Mouse (Mus musculus) CH12.LX (cell line): ENCODE results near the gene Apopt1. TPM values are rescaled to one million over a fixed set of nuclear protein-coding genes. Genes with fewer than 3 reads are reported as not detected.
A peak's percentile ranks its signal among the peaks of the same experiment; 100 is the strongest.

Experiments
- DNase-seq: peaks from one replicate; pipeline ENCODE4 v3.0.0-alpha.2; 2013; ENCODE audit errors: extremely low read depth
- H3K27ac ChIP-seq: 2 replicates; pipeline ENCODE4 v1.5.1; 2012; ENCODE audit warnings: low read depth, mild to moderate bottlenecking, control low read depth, moderate library complexity; ENCODE audit not compliant: insufficient read depth
- H3K27me3 ChIP-seq: replicated peaks from 2 replicates; pipeline ENCODE3; 2012; ENCODE audit warnings: inconsistent platforms
- H3K36me3 ChIP-seq, 2 experiments: replicated peaks in 1 of 2; 2 replicates each; pipeline versions ENCODE3 to v1.6.1; 2012; ENCODE audit warnings: inconsistent platforms in 1 of 2, low read length in 1 of 2, mild to moderate bottlenecking in 1 of 2, mixed read lengths in 1 of 2, moderate library complexity in 1 of 2; ENCODE audit not compliant: control insufficient read depth in 1 of 2, insufficient read depth in 1 of 2
- H3K4me1 ChIP-seq, 2 experiments: 2 replicates each; pipeline ENCODE4 v1.6.1; 2012; ENCODE audit warnings: inconsistent platforms in 1 of 2, moderate library complexity in 1 of 2; ENCODE audit not compliant: insufficient read depth in 2 of 2, control insufficient read depth in 1 of 2
- H3K4me2 ChIP-seq: 2 replicates; pipeline ENCODE4 v1.6.1; 2012; ENCODE audit warnings: low read depth, mild to moderate bottlenecking, control low read depth; ENCODE audit not compliant: poor library complexity, insufficient read depth, severe bottlenecking
- H3K4me3 ChIP-seq, 3 experiments: fragments of 150-350 bp in 1 of 3; sonication (generic) in 1 of 3; replicated peaks in 1 of 3; 2 replicates each; pipeline versions ENCODE3 to v1.5.1; 2011 to 2012; ENCODE audit warnings: low read depth in 2 of 3, low read length in 2 of 3, mild to moderate bottlenecking in 2 of 3, moderate library complexity in 2 of 3, control low read depth in 1 of 3, improper control_type of control experiment in 1 of 3, inconsistent platforms in 1 of 3, mixed read lengths in 1 of 3; ENCODE audit not compliant: poor library complexity in 1 of 3
- H3K79me2 ChIP-seq: replicated peaks from 2 replicates; pipeline ENCODE4 v1.6.1; 2012; ENCODE audit warnings: mild to moderate bottlenecking, moderate library complexity; ENCODE audit not compliant: control insufficient read depth, poor library complexity, insufficient read depth, severe bottlenecking; ENCODE audit errors: extremely low read depth
- H3K9ac ChIP-seq: 2 replicates; pipeline ENCODE4 v1.6.1; 2012; ENCODE audit warnings: low read depth, mild to moderate bottlenecking, control low read depth, moderate library complexity; ENCODE audit not compliant: insufficient read depth
- H3K9me3 ChIP-seq: replicated peaks from 2 replicates; pipeline ENCODE3; 2012; ENCODE audit warnings: low read length, inconsistent platforms, mixed read lengths
- BHLHE40 ChIP-seq: IDR thresholded peaks from 2 replicates; pipeline ENCODE4 v1.6.1; 2011; ENCODE audit warnings: mild to moderate bottlenecking, low read depth, low read length, improper control_type of control experiment
- CHD1 ChIP-seq: IDR thresholded peaks from 2 replicates; pipeline ENCODE4 v1.6.1; 2012; ENCODE audit warnings: low read depth, low read length, improper control_type of control experiment, inconsistent platforms
- CHD2 ChIP-seq: IDR thresholded peaks from 2 replicates; pipeline ENCODE4 v1.6.1; 2011; ENCODE audit warnings: low read length, improper control_type of control experiment
- CTCF ChIP-seq, 2 experiments: IDR thresholded peaks in 1 of 2; conservative IDR thresholded peaks in 1 of 2; 2 replicates each; pipeline ENCODE4 v1.5.1; 2011 to 2012; ENCODE audit warnings: low read depth in 2 of 2, low read length in 2 of 2, improper control_type of control experiment in 1 of 2, inconsistent platforms in 1 of 2, mild to moderate bottlenecking in 1 of 2, moderate library complexity in 1 of 2
- E2F4 ChIP-seq: IDR thresholded peaks from 2 replicates; pipeline ENCODE4 v1.6.1; 2011; ENCODE audit warnings: low read depth, low read length, improper control_type of control experiment; ENCODE audit not compliant: insufficient replicate concordance
- ELF1 ChIP-seq: IDR thresholded peaks from 2 replicates; pipeline ENCODE4 v1.6.1; 2014; ENCODE audit warnings: low read depth, mild to moderate bottlenecking, inconsistent platforms, low read length, improper control_type of control experiment
- EP300 ChIP-seq: IDR thresholded peaks from 2 replicates; pipeline ENCODE4 v1.6.1; 2011; ENCODE audit warnings: low read length, improper control_type of control experiment
- ETS1 ChIP-seq: conservative IDR thresholded peaks from 2 replicates; pipeline ENCODE4 v1.6.1; 2012; ENCODE audit warnings: low read depth, mild to moderate bottlenecking, inconsistent platforms, low read length, improper control_type of control experiment, moderate library complexity
- GABPA ChIP-seq: IDR thresholded peaks from 2 replicates; pipeline ENCODE4 v1.6.1; 2012; ENCODE audit warnings: low read depth, low read length, improper control_type of control experiment, inconsistent platforms; ENCODE audit not compliant: insufficient replicate concordance
- HCFC1 ChIP-seq: IDR thresholded peaks from 2 replicates; pipeline ENCODE4 v1.6.1; 2012; ENCODE audit warnings: low read depth, mild to moderate bottlenecking, inconsistent platforms, low read length, improper control_type of control experiment
- IRF4 ChIP-seq: IDR thresholded peaks from 2 replicates; pipeline ENCODE4 v1.6.1; 2014; ENCODE audit warnings: low read depth, mild to moderate bottlenecking, inconsistent platforms, low read length, improper control_type of control experiment
- JUN ChIP-seq: IDR thresholded peaks from 2 replicates; pipeline ENCODE4 v1.6.1; 2011; ENCODE audit warnings: low read depth, mild to moderate bottlenecking, low read length, improper control_type of control experiment, moderate library complexity; ENCODE audit not compliant: insufficient read depth
- JUND ChIP-seq: conservative IDR thresholded peaks from 2 replicates; pipeline ENCODE4 v1.6.1; 2011; ENCODE audit warnings: low read depth, low read length, improper control_type of control experiment
- KAT2A ChIP-seq: IDR thresholded peaks from 2 replicates; pipeline ENCODE4 v1.6.1; 2012; ENCODE audit warnings: low read length, improper control_type of control experiment, inconsistent platforms; ENCODE audit not compliant: insufficient replicate concordance
- MAFK ChIP-seq: IDR thresholded peaks from 2 replicates; pipeline ENCODE4 v1.6.1; 2011; ENCODE audit warnings: low read length, improper control_type of control experiment; ENCODE audit not compliant: insufficient replicate concordance
- MAX ChIP-seq: IDR thresholded peaks from 2 replicates; pipeline ENCODE4 v1.6.1; 2011; ENCODE audit warnings: low read length, improper control_type of control experiment
- MAZ ChIP-seq: IDR thresholded peaks from 2 replicates; pipeline ENCODE4 v1.6.1; 2012; ENCODE audit warnings: low read depth, mild to moderate bottlenecking, inconsistent platforms, low read length, improper control_type of control experiment, moderate library complexity
- MEF2A ChIP-seq: IDR thresholded peaks from 2 replicates; pipeline ENCODE4 v1.6.1; 2014; ENCODE audit warnings: low read depth, mild to moderate bottlenecking, inconsistent platforms, low read length, improper control_type of control experiment, borderline replicate concordance
- MXI1 ChIP-seq: IDR thresholded peaks from 2 replicates; pipeline ENCODE4 v1.6.1; 2011; ENCODE audit warnings: mild to moderate bottlenecking, low read depth, low read length, improper control_type of control experiment
- MYC ChIP-seq: IDR thresholded peaks from 2 replicates; pipeline ENCODE4 v1.6.1; 2011; ENCODE audit warnings: low read depth, mild to moderate bottlenecking, improper control_type of control experiment, low read length
- NELFE ChIP-seq: IDR thresholded peaks from 2 replicates; pipeline ENCODE4 v1.6.1; 2011; ENCODE audit warnings: low read depth, low read length, improper control_type of control experiment
- NRF1 ChIP-seq: IDR thresholded peaks from 2 replicates; pipeline ENCODE4 v1.6.1; 2014; ENCODE audit warnings: low read depth, mild to moderate bottlenecking, inconsistent platforms, low read length, improper control_type of control experiment, moderate library complexity
- PAX5 ChIP-seq: IDR thresholded peaks from 2 replicates; pipeline ENCODE4 v1.6.1; 2012; ENCODE audit warnings: low read length, inconsistent platforms, mixed read lengths
- POLR2A ChIP-seq: IDR thresholded peaks from 2 replicates; pipeline ENCODE4 v1.6.1; 2011; ENCODE audit warnings: low read depth, mild to moderate bottlenecking, improper control_type of control experiment, low read length
- POLR2AphosphoS2 ChIP-seq: IDR thresholded peaks from 2 replicates; pipeline ENCODE4 v1.6.1; 2011; ENCODE audit warnings: low read depth, low read length, improper control_type of control experiment
- RAD21 ChIP-seq: IDR thresholded peaks from 2 replicates; pipeline ENCODE4 v1.6.1; 2011; ENCODE audit warnings: low read depth, mild to moderate bottlenecking, low read length, improper control_type of control experiment, moderate library complexity
- RCOR1 ChIP-seq: conservative IDR thresholded peaks from 2 replicates; pipeline ENCODE4 v1.6.1; 2012; ENCODE audit warnings: low read depth, mild to moderate bottlenecking, inconsistent platforms, low read length, improper control_type of control experiment
- SIN3A ChIP-seq: IDR thresholded peaks from 2 replicates; pipeline ENCODE4 v1.6.1; 2012; ENCODE audit warnings: low read length, improper control_type of control experiment, inconsistent platforms
- SMC3 ChIP-seq: IDR thresholded peaks from 2 replicates; pipeline ENCODE4 v1.6.1; 2011; ENCODE audit warnings: low read depth, low read length, improper control_type of control experiment
- TBP ChIP-seq: conservative IDR thresholded peaks from 2 replicates; pipeline ENCODE4 v1.6.1; 2011; ENCODE audit warnings: low read depth, low read length, improper control_type of control experiment
- TCF12 ChIP-seq: IDR thresholded peaks from 2 replicates; pipeline ENCODE4 v1.6.1; 2014; ENCODE audit warnings: low read depth, mild to moderate bottlenecking, inconsistent platforms, low read length, improper control_type of control experiment
- UBTF ChIP-seq: IDR thresholded peaks from 2 replicates; pipeline ENCODE4 v1.6.1; 2012; ENCODE audit warnings: low read depth, mild to moderate bottlenecking, inconsistent platforms, low read length, improper control_type of control experiment, moderate library complexity
- USF1 ChIP-seq: IDR thresholded peaks from 2 replicates; pipeline ENCODE4 v1.6.1; 2014; ENCODE audit warnings: low read depth, mild to moderate bottlenecking, inconsistent platforms, low read length, improper control_type of control experiment
- USF2 ChIP-seq: conservative IDR thresholded peaks from 2 replicates; pipeline ENCODE4 v1.6.1; 2011; ENCODE audit warnings: low read depth, low read length, improper control_type of control experiment
- ZC3H11A ChIP-seq: IDR thresholded peaks from 2 replicates; pipeline ENCODE4 v1.6.1; 2012; ENCODE audit warnings: low read depth, mild to moderate bottlenecking, inconsistent platforms, low read length, improper control_type of control experiment
- ZKSCAN1 ChIP-seq: IDR thresholded peaks from 2 replicates; pipeline ENCODE4 v1.6.1; 2012; ENCODE audit warnings: low read depth, inconsistent platforms, low read length, improper control_type of control experiment, borderline replicate concordance
- ZMIZ1 ChIP-seq: IDR thresholded peaks from 2 replicates; pipeline ENCODE4 v1.6.1; 2012; ENCODE audit warnings: low read depth, mild to moderate bottlenecking, inconsistent platforms, low read length, improper control_type of control experiment
- ZNF384 ChIP-seq: IDR thresholded peaks from 2 replicates; pipeline ENCODE4 v1.6.1; 2012; ENCODE audit warnings: low read depth, low read length, improper control_type of control experiment, inconsistent platforms
- dilution Hi-C: fragments of 300-500 bp; cut with MboI; formaldehyde crosslinking; loops from 2 replicates; pipeline ENCODE4 v1.14.3; 2020; ENCODE audit warnings: low sequenced_read_pairs; ENCODE audit not compliant: extremely low pct_unique_long_range_greater_than_20kb, extremely low pct_ligation_motif_present
- in situ Hi-C: fragments of 300-500 bp; cut with MboI; formaldehyde crosslinking; loops from 3 replicates; pipeline ENCODE4 v1.14.3; 2019; ENCODE audit warnings: low sequenced_read_pairs, low pct_ligation_motif_present, low pct_unique_long_range_greater_than_20kb, mixed read lengths
- polyA plus RNA-seq: library from polyadenylated mRNA; unstranded; fragments of >175 nt; gene quantifications from 2 replicates; pipeline ENCODE4 v1.2.1, GENCODE M21; 2012; ENCODE audit warnings: low read depth; ENCODE audit not compliant: insufficient read length
- total RNA-seq, 2 experiments: library from RNA; depleted of rRNA; stranded (reverse); fragments of 300-350 nt in 1 of 2; fragments of >200 nt in 1 of 2; gene quantifications; 2 replicates each; pipeline ENCODE4 v1.2.3; 2012 to 2014

The Apopt1 gene
- total RNA-seq (2012; rRNA removed) (38.7 and 43.6 TPM in 2 replicates), total RNA-seq (2014; rRNA removed) (35.9 and 36.0 TPM in 2 replicates), polyA plus RNA-seq (49.1 and 49.9 TPM in 2 replicates)

DNA sequence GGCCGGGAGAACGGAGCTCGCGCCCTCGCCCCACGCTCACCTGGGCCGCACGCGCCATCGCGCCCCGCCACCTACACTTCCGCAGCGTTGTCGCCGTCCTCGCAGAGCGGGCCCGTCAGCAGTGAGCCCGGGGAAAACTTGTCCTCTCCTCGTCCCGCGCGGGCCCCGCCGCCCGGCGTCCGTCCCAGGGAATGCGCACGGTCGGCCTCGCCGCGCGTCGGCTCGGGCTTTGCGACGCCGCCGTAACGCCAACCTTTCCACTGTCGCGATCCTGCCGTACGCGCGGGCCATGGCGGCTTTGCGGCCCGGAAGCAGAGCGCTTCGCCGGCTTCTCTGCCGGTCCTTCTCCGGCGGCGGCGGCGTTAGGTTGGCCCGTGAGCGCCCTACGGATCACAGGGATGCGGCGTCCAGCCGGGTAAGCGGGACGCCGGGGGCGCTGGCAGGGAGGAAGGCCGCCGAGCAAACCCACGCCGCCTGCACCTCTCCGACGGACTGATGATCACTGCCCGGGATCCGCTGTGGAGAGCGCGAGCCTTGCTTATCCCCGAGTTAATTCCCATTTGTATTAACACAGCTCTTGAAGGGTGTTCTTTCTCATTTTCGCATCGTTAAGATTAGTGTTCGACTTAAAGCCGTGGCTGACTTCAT is at the start of gene Apopt1, which contains the start of gene Bag5:
Gene Apopt1, plus strand, starts transcription at position 258 of the 648 bp plus-strand sequence.
Gene Bag5, minus strand, starts transcription at position 254 of the 648 bp plus-strand sequence.
- Histone ChIP-seq H3K9me3 (no peaks in the 10 kb centered on the region), H3K4me3 (peak within 1 kb of the TSS; percentile 93 to 100 (median 98)), H3K9ac (peak within 1 kb of the TSS; percentile 96), H3K36me3 (peaks cover 15 to 52% of the 10 kb centered on the region in 2 experiments), H3K79me2 (peaks cover 26% of the 10 kb centered on the region), H3K27me3 (no peaks in the 10 kb centered on the region), H3K4me1 (peaks cover 8 to 31% of the 10 kb centered on the region in 2 experiments), H3K4me2 (peak within 1 kb of the TSS; percentile 59), H3K27ac (no peak within 1 kb of the TSS)
- dilution Hi-C loops (no loop called here), in situ Hi-C loops (loop anchor here (5.0 to 10.0 kb wide), 2 partner anchors 36 to 58 kb away; partner anchors contain the start of gene Trmt61a)
- DNase-seq = peak; percentile 79
- TF ChIP-seq ZMIZ1 (peak; percentile 94), MXI1 (peak; percentile 81; the same call in 1 of the 2 replicates), MAZ (peak; percentile 56; the same call in 1 of the 2 replicates), MYC (0 out of 2 replicates have a peak, but pooled peaks have one; percentile 27), POLR2AphosphoS2 (peak; percentile 78), ZKSCAN1 (no peak), MEF2A (peak; percentile 61), USF1 (no peak), BHLHE40 (peak; percentile 72), EP300 (no peak), RCOR1 (0 out of 2 replicates have a peak, but pooled peaks have one; percentile 43), ELF1 (peak; percentile 95), NELFE (peak; percentile 93), TBP (0 out of 2 replicates have a peak, but pooled peaks have one; percentile 20), NRF1 (peak; percentile 71), MAFK (no peak), POLR2A (peak; percentile 87), TCF12 (peak; percentile 100), SIN3A (peak; percentile 100), ZC3H11A (no peak), USF2 (no peak), CHD2 (peak; percentile 58; the same call in 1 of the 2 replicates), MAX (peak; percentile 74), UBTF (peak; percentile 65; the same call in 1 of the 2 replicates), HCFC1 (peak; percentile 95), ZNF384 (no peak), PAX5 (no peak), CTCF (conservative IDR thresholded peaks at IDR 0.05 in 1 of 2, IDR thresholded peaks at IDR 0.05 in 1 of 2; ENCODE audit: low read depth in 2 of 2, low read length in 2 of 2) (peak in 1 of 2 experiments; percentile 4; a peak in 1 of 4 replicates), KAT2A (peak; percentile 96), RAD21 (no peak), IRF4 (peak; percentile 63; the same call in 1 of the 2 replicates), CHD1 (no peak), SMC3 (no peak), JUND (no peak), E2F4 (no peak), JUN (no peak), GABPA (peak; percentile 74; the same call in 1 of the 2 replicates), ETS1 (no peak)
